In genomic region chr3:53240150-53240549, GRCm38 (mm10) we compare ENCODE assay signal across 20 mouse cellular contexts.
A peak's percentile ranks its signal among the peaks of the same experiment; 100 is the strongest.
DNase-seq lines count a peak whose midpoint lies in the region; ATAC-seq and TF ChIP-seq lines count a peak whose summit lies in the region.
"Had no signal": no experiment of that assay in that cellular context is flagged by ENCODE, and none has a peak within 500 bp of the region (broad histone marks: within the 10 kb centered on the region; RNA-seq: fewer than 3 reads in every experiment).

No protein-coding gene starts in this region.

- TF ChIP-seq CTCF in kidney, postnatal 0 days (IDR thresholded peaks at IDR 0.05; ENCODE audit: low read depth): 0 out of 2 replicates have a peak, but pooled peaks have one; percentile 15
- TF ChIP-seq CTCF in lung, postnatal 0 days (IDR thresholded peaks at IDR 0.05): peak; percentile 18; the same call in 1 of the 2 replicates
- TF ChIP-seq CTCF in E14TG2a.4 (conservative IDR thresholded peaks at IDR 0.05; ENCODE audit: low read length): peak; percentile 25
- TF ChIP-seq CTCF in stomach, postnatal 0 days (IDR thresholded peaks at IDR 0.05; ENCODE audit: low read depth): peak; percentile 19; the same call in 1 of the 2 replicates

- no peaks in the 10 kb centered on the region for H3K4me1 ChIP-seq in kidney, postnatal 0 days (replicated peaks; ENCODE audit: insufficient read depth, low read length)
- no peaks in the 10 kb centered on the region for H3K4me1 ChIP-seq in lung, postnatal 0 days (ENCODE audit: insufficient read depth, low read depth, low read length)
- no peaks in the 10 kb centered on the region for H3K4me1 ChIP-seq in E14TG2a.4 (replicated peaks; ENCODE audit: low read depth, low read length)
- no peaks in the 10 kb centered on the region for H3K4me1 ChIP-seq in stomach, postnatal 0 days (replicated peaks; ENCODE audit: control insufficient read depth, insufficient read depth)
- no peaks in the 10 kb centered on the region for H3K4me1 ChIP-seq in hindbrain, embryonic 16.5 days (ENCODE audit: control insufficient read depth, insufficient read depth, low read depth, low read length)
- H3K4me1 ChIP-seq: forebrain, embryonic 10.5 days; hindbrain, embryonic 15.5 days; limb, embryonic 13.5 days; liver, embryonic 13.5 days; midbrain, embryonic 12.5 days had no signal

- no peak overlapping the region for H3K4me3 ChIP-seq in kidney, postnatal 0 days (replicated peaks; ENCODE audit: low read depth, low read length)
- no peak overlapping the region for H3K4me3 ChIP-seq in lung, postnatal 0 days (ENCODE audit: low read depth, low read length)
- no peak overlapping the region for H3K4me3 ChIP-seq in E14TG2a.4 (replicated peaks; ENCODE audit: low read length)
- no peak overlapping the region for H3K4me3 ChIP-seq in stomach, postnatal 0 days (ENCODE audit: low read depth, low read length)
- H3K4me3 ChIP-seq in hindbrain, embryonic 16.5 days (ENCODE audit: low read length): no peak overlapping the region
- H3K4me3 ChIP-seq: forebrain, embryonic 10.5 days; hindbrain, embryonic 15.5 days; limb, embryonic 13.5 days; liver, embryonic 13.5 days; midbrain, embryonic 12.5 days had no signal

- WGBS in kidney, postnatal 0 days: 91% methylated on average over 3 of the region's 3 CpGs
- WGBS in lung, postnatal 0 days: 87% methylated on average over 3 of the region's 3 CpGs
- 91% methylated on average over 3 of the region's 3 CpGs for WGBS in stomach, postnatal 0 days
- 92% methylated on average over 3 of the region's 3 CpGs for WGBS in hindbrain, embryonic 16.5 days

- no peaks in the 10 kb centered on the region for H3K27me3 ChIP-seq in kidney, postnatal 0 days (ENCODE audit: insufficient read depth, low read length)
- H3K27me3 ChIP-seq in lung, postnatal 0 days (replicated peaks; ENCODE audit: insufficient read depth, low read length): no peaks in the 10 kb centered on the region
- no peaks in the 10 kb centered on the region for H3K27me3 ChIP-seq in E14TG2a.4 (ENCODE audit: insufficient read depth, low read length)
- no peaks in the 10 kb centered on the region for H3K27me3 ChIP-seq in stomach, postnatal 0 days (ENCODE audit: control insufficient read depth, insufficient read depth, low read length)
- H3K27me3 ChIP-seq in hindbrain, embryonic 16.5 days (replicated peaks; ENCODE audit: control insufficient read depth, insufficient read depth, low read length): no peaks in the 10 kb centered on the region
- H3K27me3 ChIP-seq: hindbrain, embryonic 15.5 days; limb, embryonic 13.5 days; liver, embryonic 13.5 days; midbrain, embryonic 12.5 days had no signal

- ATAC-seq in kidney, postnatal 0 days (replicated peaks; ENCODE audit: low FRiP score, low read depth): no peak
- ATAC-seq in lung, postnatal 0 days: no peak
- ATAC-seq in stomach, postnatal 0 days (ENCODE audit: low FRiP score, low TSS enrichment): no peak
- no peak for ATAC-seq in hindbrain, embryonic 16.5 days
- ATAC-seq: forebrain, embryonic 16.5 days had no signal

- TF ChIP-seq EP300 in lung, postnatal 0 days (IDR thresholded peaks at IDR 0.05): no peak
- no peak for TF ChIP-seq EP300 in stomach, postnatal 0 days (optimal IDR thresholded peaks at IDR 0.05)

- H3K9me3 ChIP-seq in kidney, postnatal 0 days (replicated peaks; ENCODE audit: low read length): no peaks in the 10 kb centered on the region
- H3K9me3 ChIP-seq in lung, postnatal 0 days (ENCODE audit: low read length): no peaks in the 10 kb centered on the region
- H3K9me3 ChIP-seq in E14TG2a.4 (ENCODE audit: low read length): no peaks in the 10 kb centered on the region
- no peaks in the 10 kb centered on the region for H3K9me3 ChIP-seq in stomach, postnatal 0 days (ENCODE audit: control insufficient read depth, low read length)
- H3K9me3 ChIP-seq in hindbrain, embryonic 16.5 days (ENCODE audit: control insufficient read depth, low read length): no peaks in the 10 kb centered on the region
- H3K9me3 ChIP-seq: hindbrain, embryonic 15.5 days; liver, embryonic 13.5 days had no signal

- no peaks in the 10 kb centered on the region for H3K36me3 ChIP-seq in kidney, postnatal 0 days (ENCODE audit: insufficient read depth, low read length)
- no peaks in the 10 kb centered on the region for H3K36me3 ChIP-seq in lung, postnatal 0 days (ENCODE audit: insufficient read depth, low read length)
- no peaks in the 10 kb centered on the region for H3K36me3 ChIP-seq in E14TG2a.4 (ENCODE audit: insufficient read depth, low read length)
- H3K36me3 ChIP-seq in stomach, postnatal 0 days (ENCODE audit: control insufficient read depth, insufficient read depth, low read length): no peaks in the 10 kb centered on the region
- no peaks in the 10 kb centered on the region for H3K36me3 ChIP-seq in hindbrain, embryonic 16.5 days (ENCODE audit: control insufficient read depth, insufficient read depth, low read length)
- H3K36me3 ChIP-seq: forebrain, embryonic 10.5 days; hindbrain, embryonic 15.5 days; liver, embryonic 13.5 days; midbrain, embryonic 12.5 days had no signal

- no peak overlapping the region for H3K9ac ChIP-seq in kidney, postnatal 0 days (ENCODE audit: low read depth, low read length)
- H3K9ac ChIP-seq in lung, postnatal 0 days (replicated peaks; ENCODE audit: low read depth): no peak overlapping the region
- no peak overlapping the region for H3K9ac ChIP-seq in stomach, postnatal 0 days (ENCODE audit: low read length)
- no peak overlapping the region for H3K9ac ChIP-seq in hindbrain, embryonic 16.5 days (ENCODE audit: low read depth, low read length)
- H3K9ac ChIP-seq: hindbrain, embryonic 15.5 days; limb, embryonic 13.5 days; liver, embryonic 13.5 days; midbrain, embryonic 12.5 days had no signal

- H3K4me2 ChIP-seq in kidney, postnatal 0 days (ENCODE audit: low read length): no peak overlapping the region
- H3K4me2 ChIP-seq in lung, postnatal 0 days (replicated peaks; ENCODE audit: low read depth, low read length): no peak overlapping the region
- no peak overlapping the region for H3K4me2 ChIP-seq in stomach, postnatal 0 days (replicated peaks; ENCODE audit: low read depth)
- H3K4me2 ChIP-seq in hindbrain, embryonic 16.5 days (ENCODE audit: low read length): no peak overlapping the region
- H3K4me2 ChIP-seq: hindbrain, embryonic 15.5 days; limb, embryonic 13.5 days; liver, embryonic 13.5 days; midbrain, embryonic 12.5 days had no signal

- H3K27ac ChIP-seq in kidney, postnatal 0 days: no peak overlapping the region
- no peak overlapping the region for H3K27ac ChIP-seq in lung, postnatal 0 days (ENCODE audit: low read length)
- H3K27ac ChIP-seq in stomach, postnatal 0 days (replicated peaks): no peak overlapping the region
- H3K27ac ChIP-seq in hindbrain, embryonic 16.5 days (ENCODE audit: low read depth, low read length): no peak overlapping the region
- H3K27ac ChIP-seq: forebrain, embryonic 10.5 days; hindbrain, embryonic 15.5 days; limb, embryonic 13.5 days; liver, embryonic 13.5 days; midbrain, embryonic 12.5 days had no signal

- no peak for DNase-seq in kidney, postnatal 0 days (ENCODE audit: low spot score)
- DNase-seq in kidney, postnatal 4 days: no peak
- DNase-seq in lung, postnatal 0 days (ENCODE audit: low spot score): no peak
- no peak for DNase-seq in lung, postnatal 4 days
- DNase-seq in stomach, postnatal 0 days (ENCODE audit: low spot score): no peak
- no peak for DNase-seq in cerebellum, adult 9-11 months
- DNase-seq: heart, postnatal 4 days; kidney, adult 18-20 months; kidney, postnatal 10 days; layer of hippocampus, postnatal 36 days; liver, embryonic 13.5 days; lung, postnatal 10 days; thymus, postnatal 25 days had no signal
